Mouse (Mus musculus): ENCODE measurements at regions not wholly inside any gene's neighbourhood (a gene's known extent, or its start where the extent isn't known, plus 50 kb on each side); places are given as distances from the start of the nearest gene placed in this dataset.
"Not testable (repeated sequence)": the region's sequence is repeated elsewhere in the genome, so short reads cannot be mapped to it uniquely, and the experiment has no call there.

DNA sequence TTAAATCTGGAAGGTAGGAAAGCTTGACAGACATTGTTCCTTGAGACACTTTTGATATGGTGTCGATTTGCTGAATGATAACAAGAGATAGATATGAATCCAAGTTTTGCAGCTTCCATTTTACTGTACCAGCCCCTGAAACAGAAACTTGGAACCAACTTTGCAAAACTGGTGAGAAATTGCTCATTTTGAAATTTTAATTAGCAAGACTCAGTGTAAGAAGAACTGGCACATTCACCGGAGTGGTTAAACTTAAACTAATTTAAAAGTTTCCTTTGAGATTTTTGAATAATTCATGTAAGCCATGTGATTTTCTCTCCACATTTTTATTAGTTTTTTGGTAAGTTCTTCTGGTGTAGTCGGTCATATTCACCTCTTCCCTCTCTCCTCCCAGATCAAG, 85.3 kb downstream of the Slitrk1 start:
- no peak for DNase-seq (ENCODE audit: low spot score in 2 of 2)

DNA sequence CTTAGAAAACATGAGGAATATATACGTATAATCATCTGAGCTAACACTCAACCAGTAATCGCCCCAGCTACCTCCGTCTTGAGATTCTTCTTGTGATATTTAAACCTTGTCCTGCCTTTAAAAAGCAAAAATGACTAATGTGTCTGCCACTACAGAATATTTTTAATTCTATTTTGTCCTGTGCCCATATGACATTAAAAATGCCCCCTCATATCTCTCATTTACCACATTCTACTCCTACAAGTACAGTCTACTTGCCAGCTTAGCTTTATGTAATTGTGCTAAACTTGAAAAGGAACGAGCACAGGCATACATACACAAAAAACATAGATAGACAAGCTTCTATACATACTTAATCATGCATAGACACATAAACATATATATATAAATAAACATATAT, 92.4 kb downstream of the Slitrk1 start:
- no peak for DNase-seq (ENCODE audit: low spot score in 2 of 2)

DNA sequence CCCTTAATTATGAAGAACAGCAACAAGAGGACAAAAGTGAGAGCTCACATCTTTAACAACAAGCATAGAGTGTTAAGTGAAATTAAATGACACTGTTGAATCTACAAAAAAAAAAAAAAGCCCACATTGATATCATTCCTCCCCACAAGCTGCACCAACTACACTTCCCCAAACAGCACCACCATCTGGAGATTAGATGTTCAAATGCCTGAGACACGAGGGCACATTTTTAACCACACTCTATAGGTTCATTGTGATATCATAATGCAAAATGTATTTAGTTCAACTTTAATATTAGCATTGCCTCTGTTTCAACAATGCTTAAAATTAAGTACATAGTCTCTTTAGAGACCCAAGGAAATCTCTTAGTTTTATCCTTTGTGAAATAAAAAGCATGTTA, 94.6 kb downstream of the Slitrk1 start:
- no peak for DNase-seq (ENCODE audit: low spot score in 2 of 2)

GRCm38 (mm10) chr14:108805394-108805982, 108.5 kb downstream of the Slitrk1 start:
- DNase-seq (ENCODE audit: low spot score in 2 of 2), result peak; percentile 80 to 87

GRCm38 (mm10) chr14:108798884-108799283, 115.1 kb downstream of the Slitrk1 start:
- no peak for DNase-seq (ENCODE audit: low spot score in 2 of 2)

GRCm38 (mm10) chr14:108792445-108792844, 121.5 kb downstream of the Slitrk1 start:
- no peak for DNase-seq (ENCODE audit: low spot score in 2 of 2)

GRCm38 (mm10) chr14:108791296-108791695, 122.7 kb downstream of the Slitrk1 start:
- DNase-seq (ENCODE audit: low spot score in 2 of 2), result peak; percentile 37 to 57

GRCm38 (mm10) chr14:108748730-108749129, 165.2 kb downstream of the Slitrk1 start:
- DNase-seq (ENCODE audit: low spot score in 2 of 2), result no peak

DNA sequence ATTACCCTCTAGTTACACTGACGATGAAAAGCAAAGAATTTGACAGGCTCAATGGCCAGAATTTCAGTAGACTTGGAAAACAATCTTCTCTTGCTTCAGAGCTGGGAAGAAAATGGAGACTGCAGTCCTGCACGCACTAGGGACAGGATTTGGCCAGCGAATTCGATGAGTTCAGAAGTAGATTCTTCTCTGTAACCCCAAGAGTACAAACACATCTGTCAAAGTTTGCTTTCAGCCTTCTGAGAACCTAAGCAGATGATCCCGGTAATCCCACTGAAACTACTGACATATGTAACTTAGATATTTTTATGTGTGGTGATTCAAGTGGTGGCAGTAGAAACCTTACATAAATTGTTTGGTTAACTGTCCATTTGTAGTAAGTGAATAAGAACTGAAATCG, 202.1 kb downstream of the Slitrk1 start:
- DNase-seq (ENCODE audit: low spot score in 2 of 2), result no peak

- no peak for DNase-seq (ENCODE audit: low spot score in 2 of 2)
These were observed 204.8 kb downstream of the Slitrk1 start for GRCm38 (mm10) chr14:108709101-108709631.

- DNase-seq (ENCODE audit: low spot score in 2 of 2), result not testable (repeated sequence)
These were observed 209.3 kb downstream of the Slitrk1 start for GRCm38 (mm10) chr14:108704662-108705061.

- DNase-seq (ENCODE audit: low spot score in 2 of 2), result no peak
These were observed 249.1 kb downstream of the Slitrk1 start for GRCm38 (mm10) chr14:108664864-108665263.

DNA sequence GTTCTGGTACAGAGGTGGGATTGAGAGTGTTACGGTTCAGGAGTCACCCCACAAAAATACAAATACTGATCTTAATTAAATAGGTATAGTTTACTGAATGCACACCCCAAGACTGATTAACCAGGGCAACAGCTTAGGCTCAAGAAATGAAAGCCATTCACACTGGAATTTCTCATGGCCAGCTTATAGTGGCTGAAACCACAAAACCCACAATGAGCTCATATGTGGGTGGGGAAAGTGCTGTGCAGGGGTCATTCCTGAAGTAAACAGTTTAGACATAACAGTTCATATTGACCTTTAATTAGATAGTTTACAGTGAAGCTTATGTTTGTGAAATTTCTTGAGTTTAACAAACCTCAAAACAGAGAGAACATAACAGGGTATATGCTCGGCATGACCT, 275.7 kb downstream of the Slitrk1 start:
- DNase-seq (ENCODE audit: low spot score in 2 of 2), result no peak

- no peak for DNase-seq (ENCODE audit: low spot score in 2 of 2)
These were observed 278.7 kb downstream of the Slitrk1 start for GRCm38 (mm10) chr14:108635266-108635665.

DNA sequence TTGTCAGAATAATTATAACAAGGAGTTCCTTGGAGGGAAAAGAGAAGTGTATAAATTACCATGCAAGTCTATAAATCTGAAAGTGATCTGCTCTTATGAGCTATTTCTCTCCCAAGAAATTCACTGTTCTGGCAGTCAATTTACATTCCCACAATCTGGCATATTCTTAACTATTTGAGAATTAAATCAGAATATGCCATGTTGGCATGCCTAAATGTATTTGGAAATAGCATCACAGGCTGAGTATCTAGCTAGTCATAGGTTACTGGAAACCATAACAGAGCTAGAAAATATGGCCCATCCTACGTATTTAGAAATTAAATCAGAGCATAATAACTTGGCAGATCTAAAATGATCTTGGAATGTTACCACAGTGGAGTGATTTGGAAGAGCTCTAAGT, 303.9 kb downstream of the Slitrk1 start:
- DNase-seq (ENCODE audit: low spot score in 2 of 2), result no peak

Data from right cerebral cortex, postnatal 10 days (tissue).